Mouse (Mus musculus): ENCODE results near the gene Tnfrsf1b.

The Tnfrsf1b gene

GRCm38 (mm10) chr4:145246173-145247011 is at the start of gene Tnfrsf1b:
Tnfrsf1b (minus strand) TSS chr4:145246870.
- peak; percentile 40 to 66 for DNase-seq (ENCODE audit: low spot score in 2 of 2)

- peak; percentile 34 to 81 for DNase-seq (ENCODE audit: low spot score in 2 of 2)
Measured at GRCm38 (mm10) chr4:145295589-145296300, 49.1 kb upstream of the Tnfrsf1b start.

GRCm38 (mm10) chr4:145294588-145294987 is 47.9 kb upstream of the Tnfrsf1b start:
- DNase-seq (ENCODE audit: low spot score in 2 of 2): no peak

GRCm38 (mm10) chr4:145286369-145287120 is 39.9 kb upstream of the Tnfrsf1b start:
- DNase-seq (ENCODE audit: low spot score in 2 of 2): peak; percentile 51 to 74

- DNase-seq (ENCODE audit: low spot score in 2 of 2): no peak
Measured at GRCm38 (mm10) chr4:145284675-145285074, 38.0 kb upstream of the Tnfrsf1b start.

- no peak for DNase-seq (ENCODE audit: low spot score in 2 of 2)
Measured at GRCm38 (mm10) chr4:145283441-145283840, 36.8 kb upstream of the Tnfrsf1b start.

GRCm38 (mm10) chr4:145280966-145281365 is 34.3 kb upstream of the Tnfrsf1b start:
- no peak for DNase-seq (ENCODE audit: low spot score in 2 of 2)

- no peak for DNase-seq (ENCODE audit: low spot score in 2 of 2)
Measured at GRCm38 (mm10) chr4:145278724-145279370, 32.2 kb upstream of the Tnfrsf1b start.

- DNase-seq (ENCODE audit: low spot score in 2 of 2): no peak
Measured at GRCm38 (mm10) chr4:145278231-145278630, 31.6 kb upstream of the Tnfrsf1b start.

- DNase-seq (ENCODE audit: low spot score in 2 of 2): no peak
Measured at GRCm38 (mm10) chr4:145276368-145277249, 29.9 kb upstream of the Tnfrsf1b start.

GRCm38 (mm10) chr4:145274887-145275286 is 28.2 kb upstream of the Tnfrsf1b start:
- no peak for DNase-seq (ENCODE audit: low spot score in 2 of 2)

- no peak for DNase-seq (ENCODE audit: low spot score in 2 of 2)
Measured at GRCm38 (mm10) chr4:145273923-145274322, 27.3 kb upstream of the Tnfrsf1b start.

- no peak for DNase-seq (ENCODE audit: low spot score in 2 of 2)
Measured at GRCm38 (mm10) chr4:145272763-145273162, 26.1 kb upstream of the Tnfrsf1b start.

GRCm38 (mm10) chr4:145271634-145272033 is 25.0 kb upstream of the Tnfrsf1b start:
- DNase-seq (ENCODE audit: low spot score in 2 of 2): no peak

GRCm38 (mm10) chr4:145270136-145270535 is 23.5 kb upstream of the Tnfrsf1b start:
- no peak for DNase-seq (ENCODE audit: low spot score in 2 of 2)

GRCm38 (mm10) chr4:145267631-145268110 is 21.0 kb upstream of the Tnfrsf1b start:
- no peak for DNase-seq (ENCODE audit: low spot score in 2 of 2)

GRCm38 (mm10) chr4:145266505-145266904 is 19.8 kb upstream of the Tnfrsf1b start:
- no peak for DNase-seq (ENCODE audit: low spot score in 2 of 2)

- no peak for DNase-seq (ENCODE audit: low spot score in 2 of 2)
Measured at GRCm38 (mm10) chr4:145264761-145265160, 18.1 kb upstream of the Tnfrsf1b start.

- DNase-seq (ENCODE audit: low spot score in 2 of 2): no peak
Measured at GRCm38 (mm10) chr4:145263583-145263982, 16.9 kb upstream of the Tnfrsf1b start.

- DNase-seq (ENCODE audit: low spot score in 2 of 2): no peak
Measured at GRCm38 (mm10) chr4:145260802-145261201, 14.1 kb upstream of the Tnfrsf1b start.

All from spleen, postnatal 10 days (tissue).